Mouse (Mus musculus) liver, embryonic 16.5 days (tissue): ENCODE measurements around the gene Flot1. TPM values are rescaled to one million over a fixed set of nuclear protein-coding genes. Genes with fewer than 3 reads are reported as not detected.

Experiments used
- ATAC-seq: fragments of 200-750 bp; cut with Nextera tagmentation; 2 replicates; pipeline ENCODE4 v1.8.0; 2017; ENCODE audit warnings: low read depth, mild to moderate bottlenecking, moderate number of reproducible peaks, moderate library complexity
- H3K27ac ChIP-seq: fragments of 300-500 bp; sonication (generic); 2 replicates; pipeline ENCODE4 v1.5.1; 2014; ENCODE audit warnings: mild to moderate bottlenecking, low read length
- H3K27me3 ChIP-seq: fragments of 300-500 bp; sonication (generic); 2 replicates; pipeline ENCODE4 v1.6.1; 2014; ENCODE audit warnings: low read depth, low read length, mixed read lengths; ENCODE audit not compliant: control insufficient read depth, insufficient read depth
- H3K36me3 ChIP-seq: fragments of 300-500 bp; sonication (generic); 2 replicates; pipeline ENCODE4 v1.6.1; 2014; ENCODE audit warnings: mild to moderate bottlenecking; ENCODE audit not compliant: control insufficient read depth, insufficient read depth
- H3K4me1 ChIP-seq: fragments of 300-500 bp; sonication (generic); 2 replicates; pipeline ENCODE4 v1.6.1; 2014; ENCODE audit warnings: low read depth, low read length, mixed read lengths; ENCODE audit not compliant: control insufficient read depth
- H3K4me2 ChIP-seq: fragments of 300-500 bp; sonication (generic); 2 replicates; pipeline ENCODE4 v1.6.1; 2014; ENCODE audit warnings: low read depth, low read length, mixed read lengths
- H3K4me3 ChIP-seq: fragments of 300-500 bp; sonication (generic); 2 replicates; pipeline ENCODE4 v1.5.1; 2014; ENCODE audit warnings: low read depth, mild to moderate bottlenecking, low read length
- H3K9ac ChIP-seq: fragments of 300-500 bp; sonication (generic); 2 replicates; pipeline ENCODE4 v1.6.1; 2014; ENCODE audit warnings: low read depth, low read length
- H3K9me3 ChIP-seq: fragments of 300-500 bp; sonication (generic); replicated peaks from 2 replicates; pipeline ENCODE4 v1.6.1; 2016; ENCODE audit warnings: low read length; ENCODE audit not compliant: control insufficient read depth
- WGBS: fragments of 180-500 bp; shearing (Covaris S2); extraction: QIAGEN DNeasy Blood & Tissue Kit; methylation state at CpG from one replicate; pipeline ENCODE4 v1.1.7; 2014; ENCODE audit not compliant: insufficient replicate concordance; 5-methylcytosine and 5-hydroxymethylcytosine counted together
- polyA plus RNA-seq: library from polyadenylated mRNA; unstranded; fragments of >200 nt; fragmentation: Nextera tagmentation; extraction: Ambion mirVana; gene quantifications from 2 replicates; pipeline ENCODE4 v1.2.1, GENCODE M21; 2015

Flot1 gene
- polyA plus RNA-seq, 1 experiment from 2014 or later, result 32.7 TPM

- no peak overlapping the region for H3K27ac ChIP-seq
- WGBS, result 53% methylated on average over 4 of the region's 4 CpGs
Measured at GRCm38 (mm10) chr17:35785140-35785539, 37.9 kb upstream of the Flot1 start.

GRCm38 (mm10) chr17:35787493-35787892, 35.5 kb upstream of the Flot1 start:
- no peak overlapping the region for H3K9ac ChIP-seq
- H3K27me3 ChIP-seq, result no peaks in the 10 kb centered on the region
- H3K4me1 ChIP-seq, result peaks cover 10% of the 10 kb centered on the region
- ATAC-seq, result no peak
- H3K27ac ChIP-seq, result no peak overlapping the region
- no peak overlapping the region for H3K4me2 ChIP-seq
- no peaks in the 10 kb centered on the region for H3K36me3 ChIP-seq
- no peak overlapping the region for H3K4me3 ChIP-seq
- H3K9me3 ChIP-seq, result no peaks in the 10 kb centered on the region

More at GRCm38 (mm10) chr17:35785140-35785539, 37.9 kb upstream of the Flot1 start:
- Histone ChIP-seq H3K27me3 (no peaks in the 10 kb centered on the region), H3K9me3 (no peaks in the 10 kb centered on the region), H3K4me3 (no peak overlapping the region), H3K36me3 (no peaks in the 10 kb centered on the region), H3K4me1 (peaks cover 13% of the 10 kb centered on the region), H3K4me2 (no peak overlapping the region), H3K9ac (no peak overlapping the region)
- no peak for ATAC-seq

GRCm38 (mm10) chr17:35788025-35788424, 35.0 kb upstream of the Flot1 start:
- peaks cover 10% of the 10 kb centered on the region for H3K4me1 ChIP-seq
- H3K9ac ChIP-seq, result no peak overlapping the region
- H3K9me3 ChIP-seq, result no peaks in the 10 kb centered on the region
- H3K27ac ChIP-seq, result no peak overlapping the region
- H3K36me3 ChIP-seq, result no peaks in the 10 kb centered on the region
- no peak for ATAC-seq
- no peak overlapping the region for H3K4me2 ChIP-seq
- WGBS, result 35% methylated on average over 3 of the region's 3 CpGs
- H3K27me3 ChIP-seq, result no peaks in the 10 kb centered on the region
- H3K4me3 ChIP-seq, result no peak overlapping the region

- H3K27me3 ChIP-seq, result no peaks in the 10 kb centered on the region
- H3K36me3 ChIP-seq, result no peaks in the 10 kb centered on the region
- H3K27ac ChIP-seq, result no peak overlapping the region
- peaks cover 3% of the 10 kb centered on the region; the same call in 1 of the 2 replicates for H3K4me1 ChIP-seq
- no peak overlapping the region for H3K4me2 ChIP-seq
- H3K9ac ChIP-seq, result no peak overlapping the region
- H3K9me3 ChIP-seq, result no peaks in the 10 kb centered on the region
- WGBS, result 67% methylated on average over 4 of the region's 4 CpGs
- H3K4me3 ChIP-seq, result no peak overlapping the region
- ATAC-seq, result no peak
Measured at GRCm38 (mm10) chr17:35790933-35791332, 32.1 kb upstream of the Flot1 start.

GRCm38 (mm10) chr17:35792837-35793236, 30.2 kb upstream of the Flot1 start:
- Histone ChIP-seq H3K4me3 (no peak overlapping the region), H3K4me1 (peaks cover 9% of the 10 kb centered on the region), H3K9me3 (no peaks in the 10 kb centered on the region), H3K4me2 (no peak overlapping the region), H3K36me3 (no peaks in the 10 kb centered on the region), H3K9ac (no peak overlapping the region), H3K27ac (no peak overlapping the region), H3K27me3 (no peaks in the 10 kb centered on the region)
- ATAC-seq, result no peak
- 58% methylated on average over 2 of the region's 2 CpGs for WGBS

- H3K27ac ChIP-seq, result no peak overlapping the region
- H3K36me3 ChIP-seq, result no peaks in the 10 kb centered on the region
- H3K4me2 ChIP-seq, result no peak overlapping the region
- no peak overlapping the region for H3K9ac ChIP-seq
- peak; percentile 24; the same call in 1 of the 2 replicates for ATAC-seq
- no peak overlapping the region for H3K4me3 ChIP-seq
- no peaks in the 10 kb centered on the region for H3K27me3 ChIP-seq
- H3K4me1 ChIP-seq, result peaks cover 9% of the 10 kb centered on the region
- no peaks in the 10 kb centered on the region; the same call in 1 of the 2 replicates for H3K9me3 ChIP-seq
- WGBS, result 17% methylated on average over 2 of the region's 2 CpGs
Measured at GRCm38 (mm10) chr17:35795099-35795498, 27.9 kb upstream of the Flot1 start.

GRCm38 (mm10) chr17:35795656-35796055, 27.4 kb upstream of the Flot1 start:
- H3K9me3 ChIP-seq, result no peaks in the 10 kb centered on the region; the same call in 1 of the 2 replicates
- H3K36me3 ChIP-seq, result no peaks in the 10 kb centered on the region
- no peak for ATAC-seq
- WGBS, result 76% methylated on average over 6 of the region's 6 CpGs
- H3K27me3 ChIP-seq, result no peaks in the 10 kb centered on the region
- H3K9ac ChIP-seq, result no peak overlapping the region
- no peak overlapping the region for H3K4me3 ChIP-seq
- no peak overlapping the region for H3K4me2 ChIP-seq
- H3K27ac ChIP-seq, result no peak overlapping the region
- H3K4me1 ChIP-seq, result peaks cover 9% of the 10 kb centered on the region

GRCm38 (mm10) chr17:35796835-35797234, 26.2 kb upstream of the Flot1 start:
- no peaks in the 10 kb centered on the region; the same call in 1 of the 2 replicates for H3K9me3 ChIP-seq
- H3K27ac ChIP-seq, result no peak overlapping the region
- no peak overlapping the region for H3K4me3 ChIP-seq
- H3K9ac ChIP-seq, result no peak overlapping the region; the same call in 1 of the 2 replicates
- H3K27me3 ChIP-seq, result no peaks in the 10 kb centered on the region
- 25% methylated on average over 5 of the region's 5 CpGs for WGBS
- peaks cover 9% of the 10 kb centered on the region for H3K4me1 ChIP-seq
- no peaks in the 10 kb centered on the region for H3K36me3 ChIP-seq
- H3K4me2 ChIP-seq, result no peak overlapping the region
- no peak for ATAC-seq

- peak; percentile 43; the same call in 1 of the 2 replicates for ATAC-seq
- 62% methylated on average over 2 of the region's 2 CpGs for WGBS
- Histone ChIP-seq H3K9ac (no peak overlapping the region), H3K27me3 (no peaks in the 10 kb centered on the region), H3K9me3 (no peaks in the 10 kb centered on the region; the same call in 1 of the 2 replicates), H3K27ac (no peak overlapping the region), H3K4me1 (peaks cover 5% of the 10 kb centered on the region), H3K36me3 (no peaks in the 10 kb centered on the region), H3K4me2 (no peak overlapping the region), H3K4me3 (no peak overlapping the region)
Measured at GRCm38 (mm10) chr17:35800905-35801304, 22.1 kb upstream of the Flot1 start.
